Mouse (Mus musculus): ENCODE results near the gene Tnfsf14.

- TF ChIP-seq POLR2A (IDR thresholded peaks at IDR 0.05; ENCODE audit: insufficient read length, low read depth) (no peak), E2F4 (IDR thresholded peaks at IDR 0.05; ENCODE audit: insufficient read depth) (no peak), TCF12 (IDR thresholded peaks at IDR 0.05; ENCODE audit: insufficient read depth, poor library complexity, severe bottlenecking) (no peak), POLR2AphosphoS2 (IDR thresholded peaks at IDR 0.05; ENCODE audit: insufficient read length, low read depth) (no peak), CEBPB (IDR thresholded peaks at IDR 0.05; ENCODE audit: insufficient read depth, poor library complexity, severe bottlenecking) (no peak), USF1 (IDR thresholded peaks at IDR 0.05; ENCODE audit: low read depth) (no peak), MYOG (IDR thresholded peaks at IDR 0.05; ENCODE audit: control insufficient read depth in 1 of 3, insufficient read depth in 1 of 3, insufficient read length in 2 of 3, low read depth in 2 of 3) (no peak), TCF3 (IDR thresholded peaks at IDR 0.05; ENCODE audit: insufficient read length, low read depth) (no peak), MAX (IDR thresholded peaks at IDR 0.05; ENCODE audit: low read depth) (no peak), MYOD1 (IDR thresholded peaks at IDR 0.05; ENCODE audit: control insufficient read depth in 1 of 3, insufficient read length in 2 of 3, low read depth in 2 of 3) (no peak), REST (IDR thresholded peaks at IDR 0.05; ENCODE audit: insufficient read depth, insufficient read length) (no peak)
Observed at GRCm38 (mm10) chr17:57221911-57222310, 27.9 kb upstream of the Tnfsf14 start.
